Mouse (Mus musculus) monocyte, adult 2 months (primary cell): ENCODE measurements around the gene Sdsl.

Source experiments
- DNase-seq, 2 experiments: peaks; one replicate each; pipeline ENCODE4 v3.0.0; 2022; ENCODE audit warnings: low spot score in 2 of 2, low read depth in 1 of 2

Gene Sdsl

DNA sequence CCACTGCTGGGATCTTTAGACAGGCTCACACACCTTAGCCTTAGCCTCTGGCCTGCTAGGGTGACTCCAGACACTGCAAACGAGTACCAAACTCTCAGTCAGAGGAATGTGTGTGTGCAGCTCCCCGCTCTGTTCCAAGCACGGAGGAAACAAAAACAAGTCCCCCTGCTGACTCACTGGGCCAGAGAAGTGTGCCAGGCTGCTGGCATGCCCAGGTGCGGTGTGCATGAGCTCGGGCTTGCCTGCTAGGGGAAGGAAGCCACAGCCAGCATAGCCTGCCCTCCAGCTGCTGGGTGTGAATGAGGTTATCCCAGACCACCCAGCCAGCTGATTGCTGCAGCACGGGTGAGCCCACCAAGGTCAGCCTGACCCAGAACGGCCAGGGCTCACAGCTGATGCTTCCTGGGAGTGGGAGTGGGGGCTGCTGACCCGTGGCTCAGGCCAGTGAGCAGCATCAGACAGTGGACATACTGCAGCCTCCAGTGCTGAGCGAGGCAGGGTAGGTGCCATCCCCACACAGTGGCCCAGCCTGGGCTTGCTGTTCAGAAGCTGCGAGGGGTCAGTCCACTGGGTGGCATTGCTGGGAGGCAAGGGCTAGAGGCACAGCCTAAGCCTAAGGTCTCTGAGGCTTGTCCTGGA lies 22.6 kb upstream of the Sdsl start:
- DNase-seq = no peak

DNA sequence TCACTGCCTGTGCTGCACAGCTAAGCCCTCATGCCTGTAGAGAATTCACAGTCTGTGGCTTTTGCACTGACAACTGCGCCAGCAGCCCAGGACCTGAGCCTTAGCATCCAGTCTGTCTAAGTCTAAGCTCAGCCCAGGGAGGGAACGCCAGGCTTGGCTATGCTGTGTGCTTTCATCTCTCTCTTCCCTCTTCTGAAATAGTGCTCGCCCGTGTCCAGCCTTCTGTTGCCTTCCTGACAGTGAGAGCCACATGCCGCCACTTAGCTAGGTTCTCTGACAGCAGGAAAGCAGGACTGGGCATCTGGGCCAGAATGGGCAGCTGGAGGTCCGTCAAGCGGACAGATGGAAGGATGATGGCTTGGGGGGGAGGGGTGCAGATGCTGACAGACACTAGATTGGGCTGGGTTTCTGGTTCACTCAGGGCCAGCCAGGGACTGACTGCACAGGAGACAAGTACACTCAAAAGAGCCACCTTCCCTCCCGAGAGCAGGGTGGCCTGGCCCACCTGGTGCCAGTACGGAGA lies 21.3 kb upstream of the Sdsl start:
- no peak for DNase-seq

DNA sequence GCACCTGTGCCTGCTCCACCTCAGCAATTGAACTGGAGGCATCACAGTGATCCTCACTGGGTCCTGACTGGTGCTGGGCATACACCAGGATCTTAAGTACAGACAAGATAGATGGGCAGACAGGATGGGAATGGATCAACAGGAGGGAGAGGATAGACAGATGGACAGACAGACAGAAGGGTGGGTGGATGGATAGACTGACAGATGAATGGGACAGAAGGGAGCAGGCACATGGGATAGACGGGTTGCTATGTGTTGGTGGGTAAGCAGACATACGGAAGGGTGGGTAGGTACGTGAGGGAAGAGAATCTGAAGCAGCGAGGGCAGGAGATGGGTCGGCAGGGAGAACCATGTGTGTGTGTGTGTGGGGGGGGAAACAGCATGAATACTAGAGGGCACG lies 20.8 kb upstream of the Sdsl start:
- DNase-seq = no peak

DNA sequence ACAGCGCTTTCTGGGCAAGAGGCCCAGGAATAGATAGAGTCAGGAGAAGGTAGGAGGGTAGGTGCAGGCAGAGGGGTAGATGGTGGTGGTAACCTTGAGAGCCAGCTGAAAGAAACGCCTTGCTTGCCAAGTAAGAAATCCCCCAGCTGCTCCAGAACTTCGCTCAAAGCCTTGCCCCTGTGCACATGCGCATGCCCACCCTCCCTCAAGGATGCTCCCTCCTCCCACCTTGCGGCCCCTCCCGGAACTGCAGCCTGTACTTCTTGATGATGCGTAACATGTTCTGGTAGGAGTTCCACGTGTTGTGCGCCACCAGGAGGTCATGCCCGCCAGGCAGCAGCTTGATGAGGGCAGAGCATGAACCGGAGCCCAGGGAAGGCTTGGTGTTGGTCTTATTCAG lies 19.8 kb upstream of the Sdsl start:
- no peak for DNase-seq

DNA sequence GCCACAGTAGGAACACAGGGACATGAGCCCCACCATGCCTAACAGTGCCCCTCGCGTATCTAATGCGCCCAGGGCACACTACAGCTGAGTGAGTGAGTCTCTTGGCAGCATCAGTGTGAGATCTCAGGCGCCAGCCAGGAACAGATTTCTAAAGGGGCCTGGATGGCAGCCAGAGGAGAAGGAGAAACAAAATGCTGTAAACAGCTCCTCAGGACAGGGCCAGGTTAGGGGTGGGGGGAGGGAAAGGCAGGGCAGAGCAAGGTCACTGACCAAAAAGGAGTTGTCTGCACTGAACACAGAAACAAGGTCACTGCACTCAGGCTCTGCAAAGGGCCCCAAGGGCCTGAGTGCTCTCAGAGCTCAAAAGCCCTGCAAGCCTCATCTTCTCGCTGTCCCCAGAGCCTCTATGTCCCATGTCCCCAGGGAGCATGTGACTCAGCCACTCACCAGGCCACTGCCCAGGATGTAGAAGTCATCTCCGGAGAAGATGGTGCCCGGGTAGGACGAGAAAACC lies 18.1 kb upstream of the Sdsl start:
- no peak for DNase-seq

DNA sequence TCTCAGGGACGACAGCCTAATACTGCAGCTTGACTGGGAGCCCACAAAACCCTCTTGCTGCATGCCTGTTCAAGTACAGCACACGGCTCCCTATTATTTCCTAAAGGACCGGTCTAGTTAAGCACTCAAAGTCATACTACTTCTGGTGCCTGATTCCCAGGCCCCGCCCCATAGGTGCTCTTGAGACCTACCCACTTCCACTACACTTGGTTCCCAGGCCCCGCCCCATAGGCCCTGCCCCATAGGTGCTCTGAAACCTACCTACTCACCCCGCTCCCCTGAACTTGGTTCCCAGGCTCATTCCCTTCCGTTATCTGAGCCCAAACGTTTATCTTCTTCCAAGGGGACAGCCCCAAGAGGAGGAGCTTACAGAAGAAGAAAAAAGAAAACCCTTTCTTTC lies 15.2 kb upstream of the Sdsl start:
- DNase-seq = no peak

DNA sequence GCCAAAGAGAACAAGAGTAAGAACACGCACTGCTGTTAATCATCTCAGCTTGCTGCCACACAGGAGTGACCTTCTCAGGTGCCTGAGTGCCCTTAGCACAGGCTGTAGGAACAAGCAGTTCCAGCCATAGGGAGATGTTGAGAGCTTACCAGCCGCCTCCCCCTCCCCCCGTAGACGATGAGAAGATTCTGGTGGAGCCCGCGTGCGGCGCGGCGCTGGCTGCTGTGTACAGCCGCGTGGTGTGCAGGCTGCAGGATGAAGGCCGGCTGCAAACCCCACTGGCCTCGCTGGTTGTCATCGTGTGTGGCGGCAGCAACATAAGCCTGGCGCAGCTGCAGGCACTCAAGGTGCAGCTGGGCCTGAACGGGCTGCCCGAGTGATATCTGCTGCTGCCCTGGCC lies 10.8 kb upstream of the Sdsl start:
- no peak for DNase-seq

DNA sequence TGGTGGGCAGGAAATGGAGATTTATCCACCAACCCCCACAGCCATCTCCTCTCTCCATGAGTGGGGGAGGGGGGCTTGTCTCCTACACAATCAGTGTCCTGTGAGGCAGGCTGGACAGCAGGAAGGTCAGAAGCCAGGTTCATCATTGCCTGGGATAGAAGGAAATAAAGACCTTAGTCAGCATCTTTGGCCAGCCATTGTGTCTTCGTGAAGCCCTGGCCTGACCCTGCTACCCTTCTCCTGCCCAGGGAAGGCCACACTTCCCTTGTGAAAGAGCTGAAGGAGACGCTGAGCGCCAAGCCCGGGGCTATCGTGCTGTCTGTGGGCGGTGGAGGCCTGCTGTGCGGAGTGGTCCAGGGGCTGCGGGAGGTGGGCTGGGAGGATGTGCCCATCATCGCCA lies 8.6 kb upstream of the Sdsl start:
- no peak for DNase-seq

DNA sequence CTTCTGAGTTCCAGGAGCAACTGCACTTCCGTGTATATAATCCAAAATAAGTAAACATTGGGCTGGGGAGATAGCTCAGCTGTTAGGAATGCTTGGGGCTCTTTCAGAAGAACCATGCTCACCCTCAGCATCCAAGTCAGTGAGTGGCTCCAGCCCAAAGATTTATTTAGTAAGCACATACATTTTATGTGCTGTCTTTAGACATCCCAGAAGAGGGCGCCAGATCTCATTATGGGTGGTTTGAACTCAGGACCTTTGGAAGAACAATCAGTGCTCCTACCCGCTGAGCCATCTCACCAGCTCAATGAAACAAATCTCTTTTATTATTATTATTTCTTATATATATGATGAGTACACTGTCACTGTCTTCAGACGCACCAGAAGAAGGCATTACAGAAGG lies 6.9 kb upstream of the Sdsl start:
- no peak for DNase-seq

DNA sequence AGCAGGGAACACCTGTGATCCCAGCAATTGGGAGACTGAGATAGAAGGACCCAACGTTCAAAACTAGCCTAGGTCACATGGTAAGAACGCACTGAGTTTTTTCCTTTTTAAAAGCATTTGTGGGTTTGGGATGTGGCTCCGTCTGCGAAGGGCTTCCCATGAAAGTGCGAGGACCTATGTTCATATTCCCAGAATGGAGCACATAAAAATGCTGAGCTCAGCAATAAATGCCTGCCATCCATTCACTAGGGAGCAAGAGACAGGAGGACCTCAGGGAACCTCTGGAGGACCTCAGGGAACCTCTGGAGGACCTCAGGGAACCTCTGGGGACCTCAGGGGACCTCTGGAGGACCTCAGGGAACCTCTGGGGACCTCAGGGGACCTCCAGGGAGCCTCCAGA lies 5.4 kb upstream of the Sdsl start:
- DNase-seq = no peak

DNA sequence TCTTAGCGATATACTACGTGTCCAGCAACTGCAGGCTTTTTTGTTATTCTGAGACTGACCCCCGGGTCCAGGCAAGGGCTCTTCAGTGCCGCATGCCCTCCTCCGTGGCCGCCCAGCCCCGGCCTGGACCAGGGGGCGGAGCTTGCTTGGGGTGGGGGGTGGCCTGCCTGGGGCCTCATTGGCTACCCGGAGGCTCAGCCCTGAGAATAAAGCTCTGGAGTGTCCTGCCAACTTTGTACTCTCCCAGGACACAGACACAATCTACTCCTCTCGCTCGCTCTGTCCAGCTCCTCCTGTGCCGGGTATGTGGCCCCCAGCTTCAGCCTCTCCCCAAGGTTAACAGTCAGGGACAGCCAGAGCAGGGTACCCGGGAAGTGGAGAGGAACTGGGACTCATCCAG lies 3.7 kb upstream of the Sdsl start, which contains the start of gene Sds:
Sds (plus strand) TSS at position 231 of the 400 bp plus-strand sequence.
- DNase-seq = no peak

DNA sequence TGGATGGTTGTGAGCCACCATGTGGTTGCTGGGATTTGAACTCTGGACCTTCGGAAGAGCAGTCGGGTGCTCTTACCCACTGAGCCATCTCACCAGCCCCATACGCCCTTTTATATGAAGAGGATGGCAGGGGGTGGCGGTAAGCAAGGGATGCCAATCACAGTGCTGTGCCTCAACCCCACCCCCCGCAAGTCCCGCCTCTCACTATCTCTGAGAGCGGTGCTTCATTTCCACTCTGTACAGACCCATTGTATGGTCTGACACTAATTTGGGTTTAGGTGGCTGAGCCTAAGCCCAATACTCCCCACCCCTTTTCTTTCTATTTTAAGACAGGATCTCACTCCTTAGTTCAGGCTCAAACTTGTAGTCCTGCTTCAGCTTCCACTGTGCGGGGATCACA lies 3.3 kb upstream of the Sdsl start:
- DNase-seq = no peak

DNA sequence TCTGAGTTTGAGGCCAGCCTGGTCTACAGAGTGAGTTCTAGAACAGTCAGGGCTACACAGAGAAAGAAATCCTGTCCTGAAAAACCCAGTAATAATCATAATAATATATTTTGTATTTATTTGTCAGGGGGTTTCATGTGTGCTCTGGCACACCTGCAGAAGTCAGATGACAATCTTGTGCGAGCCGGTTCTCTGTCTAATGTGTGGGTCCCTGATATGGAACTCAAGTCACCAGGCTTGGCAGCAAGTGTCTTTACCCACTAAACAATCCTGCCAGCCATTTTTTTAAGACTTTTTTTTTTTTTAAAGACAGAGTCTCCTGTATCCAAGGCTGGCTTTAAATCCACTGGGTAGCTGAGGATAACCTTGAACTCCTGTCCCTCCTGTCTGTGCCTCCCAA lies 751 bp upstream of the Sdsl start:
- no peak for DNase-seq

DNA sequence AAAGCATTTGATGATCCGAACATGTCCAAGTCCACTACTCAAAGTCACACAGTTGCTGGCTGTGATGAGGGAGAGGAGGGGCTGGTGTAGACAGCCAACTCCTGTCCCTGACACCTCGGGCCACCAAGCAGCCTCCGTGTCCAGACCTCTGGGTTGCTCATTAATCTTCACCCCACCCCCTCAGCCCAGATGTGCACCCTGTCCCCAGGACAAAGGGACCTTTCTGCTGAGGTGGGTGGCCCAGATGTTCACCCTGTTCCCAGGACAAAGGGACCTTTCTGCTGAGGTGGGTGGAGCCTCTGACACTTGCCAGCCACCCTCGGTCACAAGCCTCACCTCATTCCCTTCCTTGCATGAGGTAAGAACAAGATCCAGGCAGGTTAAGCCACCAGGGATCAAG lies 1.1 kb downstream of the Sdsl start:
- DNase-seq = no peak

DNA sequence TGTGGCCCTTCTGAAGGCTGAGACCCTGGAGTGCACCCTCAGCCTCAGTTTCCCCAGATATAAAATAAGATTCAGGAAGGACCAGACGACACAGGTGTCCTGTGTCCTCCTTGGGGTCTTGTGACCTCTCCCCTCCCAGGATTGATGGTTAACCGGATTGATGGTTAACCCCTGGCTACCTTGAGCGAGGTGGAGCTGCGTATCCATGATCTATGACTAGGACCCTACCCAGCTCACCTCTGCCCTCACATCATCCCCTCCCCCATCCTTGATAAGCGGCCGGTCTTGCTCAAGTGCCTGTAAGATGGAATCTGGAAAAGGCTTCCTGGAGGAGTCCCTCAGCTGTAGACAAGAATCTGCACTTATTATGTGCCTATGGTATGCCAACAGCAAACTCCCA lies 3.8 kb downstream of the Sdsl start:
- DNase-seq = no peak

DNA sequence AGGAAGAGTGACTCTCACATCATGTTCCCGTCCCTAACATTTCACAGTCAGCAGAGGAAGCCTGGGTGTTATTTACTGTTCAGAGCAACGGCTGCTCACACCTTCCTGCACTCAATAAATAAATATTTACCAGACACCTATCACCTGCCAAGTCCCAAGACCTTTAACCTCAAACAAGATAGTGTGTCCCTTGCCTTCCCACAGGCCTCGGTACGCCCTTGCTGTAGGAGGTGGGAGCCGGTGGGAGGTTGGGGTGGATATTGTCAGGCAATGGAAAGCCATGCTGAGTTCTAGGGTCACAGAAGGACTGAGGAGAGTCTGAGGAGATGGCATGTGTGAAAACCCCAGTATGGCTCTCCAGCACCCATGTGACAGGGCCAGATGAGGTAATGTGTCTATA lies 4.3 kb downstream of the Sdsl start:
- no peak for DNase-seq

DNA sequence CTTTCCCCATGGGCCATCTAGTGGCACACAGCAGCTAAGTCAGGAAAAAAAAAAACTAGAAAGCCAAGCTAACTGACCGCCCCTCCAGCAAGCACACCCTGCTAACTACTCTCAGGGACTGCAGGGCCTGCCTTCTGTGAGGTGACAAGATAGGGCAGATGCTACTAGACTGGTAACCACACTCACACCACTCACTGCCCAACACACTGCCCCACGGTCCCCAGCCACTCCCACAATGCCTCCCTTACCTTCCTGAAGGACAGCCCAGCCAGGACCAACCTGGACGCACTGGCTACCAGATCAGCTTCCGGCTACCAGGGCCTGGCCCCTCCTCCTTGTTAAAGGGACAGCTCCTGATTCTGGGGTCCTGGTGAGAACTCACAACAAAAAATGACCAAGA lies 5.6 kb downstream of the Sdsl start:
- DNase-seq = no peak

DNA sequence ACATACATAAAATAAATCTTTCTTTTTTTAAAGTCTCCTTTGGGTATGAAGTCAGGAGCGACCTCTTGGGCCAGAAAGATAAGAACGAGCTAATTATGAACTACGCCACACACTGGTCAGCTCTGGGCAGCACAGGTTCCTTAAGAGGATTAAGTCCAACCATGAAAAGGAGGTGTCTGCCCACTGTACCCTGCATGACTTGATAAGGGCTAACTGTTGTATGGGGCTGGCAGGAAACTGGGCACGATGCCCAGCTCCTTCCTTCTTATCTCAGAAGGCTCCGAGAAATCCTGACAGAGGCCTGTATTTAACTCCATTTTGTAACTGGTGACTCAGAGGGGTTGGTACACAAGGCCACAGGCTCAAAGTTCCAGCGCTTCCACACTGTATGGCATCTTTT lies 6.8 kb downstream of the Sdsl start:
- DNase-seq = no peak

DNA sequence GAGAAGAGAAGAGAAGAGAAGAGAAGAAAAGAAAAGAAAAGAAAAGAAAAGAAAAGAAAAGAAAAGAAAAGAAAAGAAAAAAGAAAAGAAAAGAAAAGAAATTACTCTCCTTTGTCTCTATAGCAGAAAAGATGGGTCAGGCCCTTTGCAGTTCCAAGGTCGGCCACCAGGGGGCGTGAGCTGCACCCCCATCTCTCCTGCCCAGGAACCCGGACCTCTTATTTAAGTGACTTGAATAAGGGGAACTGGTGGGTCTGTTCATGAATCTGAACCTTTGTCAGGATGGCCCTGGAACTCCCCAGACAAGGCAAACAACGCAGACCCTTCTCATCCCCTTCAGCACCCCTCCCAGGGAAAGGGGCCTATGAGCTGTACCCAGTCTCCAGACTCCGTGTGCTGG lies 7.5 kb downstream of the Sdsl start:
- peak in 1 of 2 experiments; percentile 29 for DNase-seq

DNA sequence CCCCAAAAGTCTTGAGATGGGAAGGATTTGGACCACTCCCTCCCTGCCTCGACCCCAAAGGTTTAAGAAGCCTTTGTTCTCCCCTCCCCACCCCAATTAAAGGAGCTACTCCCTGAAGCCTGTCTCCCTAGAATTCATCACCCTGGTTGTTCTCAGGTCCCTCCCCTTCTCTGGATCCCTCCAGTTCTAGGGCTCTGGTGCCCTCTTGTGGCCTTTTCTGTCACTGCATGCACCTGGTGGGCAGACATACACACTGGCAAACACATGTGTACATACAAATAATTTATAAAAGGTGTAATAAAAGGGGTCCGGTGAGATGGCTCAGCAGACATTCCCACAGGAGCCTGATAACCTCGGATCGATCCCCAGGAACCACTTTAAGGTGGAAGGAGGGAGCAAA lies 8.3 kb downstream of the Sdsl start:
- DNase-seq = no peak

DNA sequence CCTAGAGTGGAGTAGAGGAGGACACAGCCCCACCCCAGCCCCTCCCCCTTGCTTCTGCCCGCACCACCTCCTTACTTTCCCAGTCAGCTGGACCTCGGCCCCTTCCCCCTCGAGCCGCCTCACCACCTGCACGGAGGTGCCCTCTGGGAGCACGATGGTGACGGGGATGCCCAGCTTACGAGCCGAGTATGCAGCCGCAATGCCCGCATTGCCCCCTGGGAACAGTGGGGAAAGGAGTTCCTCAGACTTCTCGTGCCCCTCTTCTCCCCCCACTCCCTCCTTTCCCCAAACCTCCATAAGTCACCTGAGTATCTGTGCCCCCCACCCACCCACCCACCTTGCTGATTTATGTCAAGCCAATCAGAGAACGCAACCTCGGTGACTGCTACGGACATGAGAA lies 10.7 kb downstream of the Sdsl start:
- no peak for DNase-seq

DNA sequence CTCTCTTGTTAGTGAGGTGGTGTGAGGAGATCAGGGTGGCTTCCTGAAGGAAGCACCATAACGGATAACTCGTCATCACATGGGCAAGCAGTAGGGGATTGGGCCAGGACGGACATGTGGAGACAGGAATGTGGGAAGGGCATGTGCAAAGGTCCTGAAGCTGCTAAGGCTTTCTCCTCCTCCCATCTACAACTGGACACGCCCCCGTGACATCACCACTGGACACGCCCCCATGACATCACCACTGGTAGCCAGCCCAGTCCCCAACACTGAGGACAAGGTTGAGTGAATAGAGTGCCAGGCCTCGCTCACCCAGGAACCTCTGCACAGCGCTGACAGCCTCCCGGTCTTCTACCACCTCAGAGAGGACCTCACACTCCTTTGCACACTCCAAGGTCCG lies 13.5 kb downstream of the Sdsl start:
- DNase-seq = no peak

DNA sequence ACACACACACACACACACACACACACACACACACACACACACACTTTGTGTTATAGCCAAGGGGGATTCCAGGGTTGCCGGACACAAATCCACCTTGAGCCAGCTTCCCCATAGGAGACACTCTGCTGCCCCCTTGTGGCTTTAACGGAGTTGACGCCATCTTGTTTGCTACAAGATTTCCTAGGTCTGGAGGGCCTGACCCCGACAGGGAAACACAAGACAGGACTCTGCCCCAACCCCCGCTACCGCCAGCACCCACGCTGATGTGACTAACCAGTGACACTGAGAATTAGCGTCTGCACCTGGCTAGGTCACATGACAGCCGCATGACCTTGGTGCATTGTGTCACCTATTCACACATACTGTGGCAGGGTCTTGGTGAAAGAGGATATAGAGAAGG lies 15.0 kb downstream of the Sdsl start:
- DNase-seq = peak in 1 of 2 experiments; percentile 32
